Mouse (Mus musculus): ENCODE data around the gene Acap1.
"Not testable (repeated sequence)": the region's sequence is repeated elsewhere in the genome, so short reads cannot be mapped to it uniquely, and the experiment has no call there.

Gene Acap1

GRCm38 (mm10) chr11:69876867-69877266 is 18.5 kb downstream of the Acap1 start:
- peak; percentile 88 to 94 for DNase-seq (ENCODE audit: low read depth in 2 of 2, low spot score in 2 of 2)

- DNase-seq (ENCODE audit: low read depth in 2 of 2, low spot score in 2 of 2), result no peak
These were observed 19.2 kb downstream of the Acap1 start for GRCm38 (mm10) chr11:69876186-69876585.

- DNase-seq (ENCODE audit: low read depth in 2 of 2, low spot score in 2 of 2), result no peak
These were observed 22.9 kb downstream of the Acap1 start for GRCm38 (mm10) chr11:69872451-69872850.

- DNase-seq (ENCODE audit: low read depth in 2 of 2, low spot score in 2 of 2), result no peak
These were observed 23.5 kb downstream of the Acap1 start for GRCm38 (mm10) chr11:69871822-69872221.

- no peak for DNase-seq (ENCODE audit: low read depth in 2 of 2, low spot score in 2 of 2)
These were observed 24.9 kb downstream of the Acap1 start for GRCm38 (mm10) chr11:69870289-69871069.

GRCm38 (mm10) chr11:69867335-69867734 is 28.0 kb downstream of the Acap1 start:
- DNase-seq (ENCODE audit: low read depth in 2 of 2, low spot score in 2 of 2), result no peak

- DNase-seq (ENCODE audit: low read depth in 2 of 2, low spot score in 2 of 2), result no peak
These were observed 29.8 kb downstream of the Acap1 start for GRCm38 (mm10) chr11:69865561-69865960.

- no peak for DNase-seq (ENCODE audit: low read depth in 2 of 2, low spot score in 2 of 2)
These were observed 31.0 kb downstream of the Acap1 start for GRCm38 (mm10) chr11:69864138-69864860.

GRCm38 (mm10) chr11:69863729-69864128 is 31.6 kb downstream of the Acap1 start:
- DNase-seq (ENCODE audit: low read depth in 2 of 2, low spot score in 2 of 2), result not testable (repeated sequence)

- DNase-seq (ENCODE audit: low read depth in 2 of 2, low spot score in 2 of 2), result no peak
These were observed 37.0 kb downstream of the Acap1 start, which contains the start of gene Tnk1 for GRCm38 (mm10) chr11:69858113-69858998. TSS of gene Tnk1 (minus strand) at chr11:69858730.

GRCm38 (mm10) chr11:69855347-69855746 is 40.0 kb downstream of the Acap1 start:
- DNase-seq (ENCODE audit: low read depth in 2 of 2, low spot score in 2 of 2), result no peak

GRCm38 (mm10) chr11:69854680-69855079 is 40.7 kb downstream of the Acap1 start:
- no peak for DNase-seq (ENCODE audit: low read depth in 2 of 2, low spot score in 2 of 2)

- no peak for DNase-seq (ENCODE audit: low read depth in 2 of 2, low spot score in 2 of 2)
These were observed 41.3 kb downstream of the Acap1 start for GRCm38 (mm10) chr11:69853994-69854393.

GRCm38 (mm10) chr11:69850754-69851153 is 44.6 kb downstream of the Acap1 start:
- DNase-seq (ENCODE audit: low read depth in 2 of 2, low spot score in 2 of 2), result no peak

GRCm38 (mm10) chr11:69849884-69850283 is 45.5 kb downstream of the Acap1 start:
- no peak for DNase-seq (ENCODE audit: low read depth in 2 of 2, low spot score in 2 of 2)

GRCm38 (mm10) chr11:69849128-69849527 is 46.2 kb downstream of the Acap1 start:
- DNase-seq (ENCODE audit: low read depth in 2 of 2, low spot score in 2 of 2), result no peak

- DNase-seq (ENCODE audit: low read depth in 2 of 2, low spot score in 2 of 2), result no peak
These were observed 47.3 kb downstream of the Acap1 start for GRCm38 (mm10) chr11:69848021-69848420.

- DNase-seq (ENCODE audit: low read depth in 2 of 2, low spot score in 2 of 2), result no peak
These were observed 48.3 kb downstream of the Acap1 start for GRCm38 (mm10) chr11:69846738-69847688.

GRCm38 (mm10) chr11:69846198-69846680 is 49.1 kb downstream of the Acap1 start, which contains the start of gene Plscr3:
TSS of gene Plscr3 (plus strand) at chr11:69846376.
- DNase-seq (ENCODE audit: low read depth in 2 of 2, low spot score in 2 of 2), result peak; percentile 72 to 87

- no peak for DNase-seq (ENCODE audit: low read depth in 2 of 2, low spot score in 2 of 2)
These were observed 56.6 kb downstream of the Acap1 start for GRCm38 (mm10) chr11:69838714-69839104.
